Mouse (Mus musculus) C2C12 (cell line): ENCODE measurements around the gene BC030499.

ENCODE experiments used
- CTCF ChIP-seq: IDR thresholded peaks from one replicate; pipeline ENCODE4 v1.5.1; 2011; ENCODE audit not compliant: control insufficient read depth, insufficient read depth, insufficient read length
- MAX ChIP-seq: IDR thresholded peaks from one replicate; pipeline ENCODE4 v1.6.1; 2011; ENCODE audit warnings: mild to moderate bottlenecking, control low read depth
- USF1 ChIP-seq: IDR thresholded peaks from one replicate; pipeline ENCODE4 v1.6.1; 2011; ENCODE audit warnings: low read depth, mild to moderate bottlenecking, control low read depth, moderate library complexity

DNA sequence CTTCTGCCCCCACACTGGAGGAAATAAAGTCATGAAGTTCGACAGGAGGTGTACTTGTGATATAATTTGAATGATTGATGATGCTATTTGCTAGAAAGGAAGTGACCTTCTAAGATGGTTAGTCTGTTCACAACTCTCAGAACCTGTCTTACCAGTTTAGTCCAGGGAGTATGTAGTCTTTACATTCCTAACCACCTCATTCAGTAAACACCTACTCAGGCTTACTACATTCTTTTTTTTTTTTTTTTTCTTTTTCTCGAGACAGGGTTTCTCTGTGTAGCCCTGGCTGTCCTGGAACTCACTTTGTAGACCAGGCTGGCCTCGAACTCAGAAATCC lies 43.7 kb upstream of the BC030499 start:
- TF ChIP-seq CTCF (no peak), MAX (no peak), USF1 (no peak)
